Mouse (Mus musculus) liver, postnatal 0 days (tissue): ENCODE data around the gene Bbs7.

Source experiments
- CTCF ChIP-seq: sonication (generic); IDR thresholded peaks from 2 replicates; pipeline ENCODE4 v1.5.1; 2016; ENCODE audit warnings: antibody characterized with exemption, low read depth
- EP300 ChIP-seq: IDR thresholded peaks from 2 replicates; pipeline ENCODE4 v1.6.1; 2016; ENCODE audit warnings: antibody characterized with exemption, low read depth, mild to moderate bottlenecking

GRCm38 (mm10) chr3:36530345-36530744 lies 82.9 kb downstream of the Bbs7 start:
- no peak for TF ChIP-seq EP300
- TF ChIP-seq CTCF = no peak
